Mouse (Mus musculus) spleen, adult 2 months (tissue): Measurements from ENCODE around the gene Podxl.

Experiments used
- CTCF ChIP-seq: fragments of 200-500 bp; IDR thresholded peaks from 2 replicates; pipeline ENCODE4 v1.5.1; 2011; ENCODE audit warnings: mild to moderate bottlenecking, inconsistent platforms; ENCODE audit not compliant: insufficient read depth, insufficient read length, insufficient replicate concordance; ENCODE audit errors: extremely low read depth
- POLR2A ChIP-seq: fragments of 200-500 bp; IDR thresholded peaks from 2 replicates; pipeline ENCODE4 v1.6.1; 2011; ENCODE audit warnings: low read depth, low read length, inconsistent platforms

DNA sequence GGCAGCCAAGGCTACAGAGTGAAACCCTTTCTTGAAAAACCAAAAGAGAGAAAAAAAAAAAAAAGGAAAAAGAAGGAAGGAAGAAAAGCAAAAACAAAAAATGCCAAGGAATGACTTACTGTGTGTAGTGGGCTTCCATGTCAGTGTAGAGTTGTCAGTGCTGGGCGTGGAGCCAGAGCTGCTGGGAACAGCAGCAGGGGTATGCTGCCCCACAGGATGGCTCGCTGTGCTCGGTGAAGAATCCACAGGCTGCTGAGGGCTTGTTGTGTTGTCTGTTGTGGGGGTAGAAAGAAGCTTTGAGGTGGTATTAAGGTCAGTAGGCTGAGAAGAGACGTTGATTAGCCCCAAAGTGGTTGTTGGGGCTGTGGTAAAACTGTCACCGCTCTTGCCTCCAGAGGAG lies 35.4 kb downstream of the Podxl start:
- TF ChIP-seq CTCF (no peak), POLR2A (no peak)
